Mouse (Mus musculus) forebrain, postnatal 0 days (tissue): Measurements from ENCODE around the gene Trappc4. TPM values are rescaled to one million over a fixed set of nuclear protein-coding genes. Genes with fewer than 3 reads are reported as not detected.
"Not testable (repeated sequence)": the region's sequence is repeated elsewhere in the genome, so short reads cannot be mapped to it uniquely, and the experiment has no call there.

ENCODE experiments used
- ATAC-seq: fragments of 200-750 bp; cut with Nextera tagmentation; 2 replicates; pipeline ENCODE4 v1.8.0; 2017; ENCODE audit warnings: mild to moderate bottlenecking, moderate library complexity
- DNase-seq: peaks from one replicate; pipeline ENCODE4 v3.0.0-alpha.2; 2015
- H3K27ac ChIP-seq: fragments of 300-500 bp; sonication (generic); 2 replicates; pipeline ENCODE4 v1.5.1; 2014; ENCODE audit warnings: low read depth, mild to moderate bottlenecking, antibody characterized with exemption, low read length, moderate library complexity, mixed read lengths
- H3K27me3 ChIP-seq: fragments of 300-500 bp; sonication (generic); 2 replicates; pipeline ENCODE4 v1.6.1; 2014; ENCODE audit warnings: mild to moderate bottlenecking, low read length, mixed read lengths; ENCODE audit not compliant: insufficient read depth
- H3K36me3 ChIP-seq: fragments of 300-500 bp; sonication (generic); 2 replicates; pipeline ENCODE4 v1.6.1; 2014; ENCODE audit warnings: mild to moderate bottlenecking, moderate library complexity; ENCODE audit not compliant: insufficient read depth
- H3K4me1 ChIP-seq: fragments of 300-500 bp; sonication (generic); 2 replicates; pipeline ENCODE4 v1.6.1; 2014; ENCODE audit warnings: antibody characterized with exemption; ENCODE audit not compliant: insufficient read depth
- H3K4me2 ChIP-seq: fragments of 300-500 bp; sonication (generic); 2 replicates; pipeline ENCODE4 v1.6.1; 2014; ENCODE audit warnings: low read depth, mild to moderate bottlenecking, moderate library complexity
- H3K4me3 ChIP-seq: fragments of 300-500 bp; sonication (generic); 2 replicates; pipeline ENCODE4 v1.5.1; 2014; ENCODE audit warnings: low read depth, low read length, mixed read lengths
- H3K9ac ChIP-seq: fragments of 300-500 bp; sonication (generic); 2 replicates; pipeline ENCODE4 v1.6.1; 2014; ENCODE audit warnings: mild to moderate bottlenecking
- H3K9me3 ChIP-seq: fragments of 300-500 bp; sonication (generic); 2 replicates; pipeline ENCODE4 v1.6.1; 2016; ENCODE audit warnings: low read length
- CTCF ChIP-seq: sonication (generic); IDR thresholded peaks from 2 replicates; pipeline ENCODE4 v1.5.1; 2016; ENCODE audit warnings: antibody characterized with exemption, control low read depth, low read depth
- WGBS: fragments of 180-500 bp; shearing (Covaris S2); extraction: QIAGEN DNeasy Blood & Tissue Kit; methylation state at CpG from one replicate; pipeline ENCODE4 v1.1.7; 2014; 5-methylcytosine and 5-hydroxymethylcytosine counted together
- polyA plus RNA-seq: library from polyadenylated mRNA; unstranded; fragments of >200 nt; fragmentation: Nextera tagmentation; extraction: Ambion mirVana; gene quantifications from 2 replicates; pipeline ENCODE4 v1.2.1, GENCODE M21; 2015
- total RNA-seq: library from RNA; depleted of rRNA; stranded (reverse); fragments of >200 nt; gene quantifications from 2 replicates; pipeline ENCODE4 v1.2.3, GENCODE M21; 2014

Gene Trappc4
- total and polyA plus RNA-seq, 2 experiments from 2014 or later: 195 to 369 TPM

- WGBS: 86% methylated on average over 5 of the region's 5 CpGs
- peak overlapping the region; percentile 78 for H3K4me3 ChIP-seq
These were observed 29.2 kb downstream of the Trappc4 start for GRCm38 (mm10) chr9:44378153-44378730.

GRCm38 (mm10) chr9:44377335-44377734 lies 30.1 kb downstream of the Trappc4 start:
- not testable (repeated sequence) for H3K4me2 ChIP-seq, DNase-seq, ATAC-seq, H3K9ac ChIP-seq, H3K27me3 ChIP-seq, H3K9me3 ChIP-seq, H3K4me3 ChIP-seq, H3K4me1 ChIP-seq, H3K27ac ChIP-seq
- WGBS: 88% methylated on average over 2 of the region's 2 CpGs
- H3K36me3 ChIP-seq: peaks cover 14% of the 10 kb centered on the region

More at GRCm38 (mm10) chr9:44378153-44378730, 29.2 kb downstream of the Trappc4 start:
- ATAC-seq (no peak), DNase-seq (no peak)
- peak overlapping the region; percentile 94 for H3K4me2 ChIP-seq
- peak overlapping the region; percentile 84 for H3K9ac ChIP-seq
- peaks cover 23% of the 10 kb centered on the region for H3K36me3 ChIP-seq
- H3K27ac ChIP-seq: 0 out of 2 replicates have a peak overlapping the region, but pooled peaks have one; percentile 86
- H3K4me1 ChIP-seq: peaks cover 6% of the 10 kb centered on the region
- no peaks in the 10 kb centered on the region for H3K9me3 ChIP-seq
- no peaks in the 10 kb centered on the region for H3K27me3 ChIP-seq
- no peak for TF ChIP-seq CTCF

GRCm38 (mm10) chr9:44376141-44376540 lies 31.3 kb downstream of the Trappc4 start:
- no peak for TF ChIP-seq CTCF
- no peak overlapping the region for H3K4me3 ChIP-seq
- H3K9ac ChIP-seq: no peak overlapping the region
- ATAC-seq (no peak), DNase-seq (no peak)
- H3K9me3 ChIP-seq: no peaks in the 10 kb centered on the region
- H3K27me3 ChIP-seq: no peaks in the 10 kb centered on the region
- H3K27ac ChIP-seq: no peak overlapping the region
- peaks cover 2% of the 10 kb centered on the region for H3K36me3 ChIP-seq
- H3K4me1 ChIP-seq: peaks cover 6% of the 10 kb centered on the region
- WGBS: 85% methylated on average over 6 of the region's 6 CpGs
- no peak overlapping the region for H3K4me2 ChIP-seq

GRCm38 (mm10) chr9:44373386-44373785 lies 34.0 kb downstream of the Trappc4 start:
- TF ChIP-seq CTCF: no peak
- no peak overlapping the region for H3K4me3 ChIP-seq
- no peaks in the 10 kb centered on the region for H3K36me3 ChIP-seq
- no peak overlapping the region for H3K27ac ChIP-seq
- H3K9ac ChIP-seq: no peak overlapping the region
- H3K27me3 ChIP-seq: no peaks in the 10 kb centered on the region
- DNase-seq (no peak), ATAC-seq (no peak)
- H3K4me1 ChIP-seq: no peaks in the 10 kb centered on the region
- H3K9me3 ChIP-seq: no peaks in the 10 kb centered on the region
- H3K4me2 ChIP-seq: no peak overlapping the region

DNA sequence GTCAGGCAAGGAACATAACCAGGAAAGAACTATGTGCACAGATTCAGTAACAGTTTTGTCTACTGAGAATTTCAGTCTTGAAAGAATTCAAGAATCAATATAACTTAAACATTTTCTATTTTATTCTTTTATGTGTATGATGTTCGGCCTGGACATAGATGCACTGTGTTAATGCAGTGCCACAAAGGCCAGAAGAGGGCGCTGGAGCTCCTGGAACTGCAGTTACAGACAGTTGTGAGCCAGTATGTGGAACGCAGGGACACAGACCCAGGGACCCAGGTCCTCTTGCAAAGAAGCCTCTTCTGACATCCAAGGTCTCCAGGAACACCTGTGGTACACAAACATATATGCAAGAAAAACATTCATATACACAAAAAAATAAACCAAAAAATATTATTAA lies 42.9 kb downstream of the Trappc4 start:
- TF ChIP-seq CTCF: peak; percentile 49
- H3K27me3 ChIP-seq: no peaks in the 10 kb centered on the region
- no peak overlapping the region for H3K4me3 ChIP-seq
- no peak for ATAC-seq
- H3K4me1 ChIP-seq: peaks cover 6% of the 10 kb centered on the region
- H3K4me2 ChIP-seq: no peak overlapping the region
- no peaks in the 10 kb centered on the region for H3K9me3 ChIP-seq
- H3K9ac ChIP-seq: no peak overlapping the region
- H3K36me3 ChIP-seq: peaks cover 3% of the 10 kb centered on the region; the same call in 1 of the 2 replicates
- DNase-seq: no peak
- 57% methylated on average over 3 of the region's 3 CpGs for WGBS
- H3K27ac ChIP-seq: no peak overlapping the region

- not testable (repeated sequence) for DNase-seq, H3K4me1 ChIP-seq, H3K9me3 ChIP-seq, H3K27me3 ChIP-seq
- 41% methylated on average over 4 of the region's 4 CpGs for WGBS
- Histone ChIP-seq H3K27ac (peak overlapping the region; percentile 86), H3K9ac (peak overlapping the region; percentile 87), H3K36me3 (peaks cover 14% of the 10 kb centered on the region), H3K4me3 (peak overlapping the region; percentile 81), H3K4me2 (peak overlapping the region; percentile 81)
- ATAC-seq: peak; percentile 42; the same call in 1 of the 2 replicates
These were observed 45.5 kb downstream of the Trappc4 start for GRCm38 (mm10) chr9:44361931-44362330.

- Histone ChIP-seq H3K27ac (peak within 1 kb of the TSS; percentile 86), H3K27me3 (no peaks in the 10 kb centered on the region), H3K36me3 (peaks cover 20% of the 10 kb centered on the region), H3K9ac (peak within 1 kb of the TSS; percentile 87), H3K9me3 (no peaks in the 10 kb centered on the region), H3K4me1 (peaks cover 6% of the 10 kb centered on the region), H3K4me3 (peak within 1 kb of the TSS; percentile 81), H3K4me2 (peak within 1 kb of the TSS; percentile 81)
- under 1% methylated on average over 44 of the region's 44 CpGs for WGBS
- DNase-seq (peak; percentile 97), ATAC-seq (peak; percentile 96)
- peak; percentile 8; the same call in 1 of the 2 replicates for TF ChIP-seq CTCF
These were observed 46.0 kb downstream of the Trappc4 start, which contains the start of gene Vps11 for GRCm38 (mm10) chr9:44361190-44361917. TSS of gene Vps11 (minus strand) at chr9:44361670.
